Mouse (Mus musculus) liver, embryonic 14.5 days (tissue): Measurements from ENCODE around the gene Bax. TPM values are rescaled to one million over a fixed set of nuclear protein-coding genes. Genes with fewer than 3 reads are reported as not detected.

Experiments
- ATAC-seq: fragments of 200-750 bp; cut with Nextera tagmentation; 2 replicates; pipeline ENCODE4 v1.8.0; 2017; ENCODE audit warnings: moderate number of reproducible peaks, mild to moderate bottlenecking, moderate library complexity; ENCODE audit not compliant: insufficient read depth
- DNase-seq, 3 experiments: peaks; one replicate each; pipeline ENCODE4 v3.0.0-alpha.2; 2012 to 2013; ENCODE audit warnings: low read depth in 3 of 3, low spot score in 3 of 3
- H3K27ac ChIP-seq: fragments of 300-500 bp; sonication (generic); 2 replicates; pipeline ENCODE4 v1.5.1; 2014; ENCODE audit warnings: moderate library complexity, mild to moderate bottlenecking, control low read depth, inconsistent platforms
- H3K27me3 ChIP-seq: fragments of 300-500 bp; sonication (generic); 2 replicates; pipeline ENCODE4 v1.6.1; 2014; ENCODE audit warnings: mild to moderate bottlenecking, low read length, moderate library complexity; ENCODE audit not compliant: control insufficient read depth, insufficient read depth
- H3K36me3 ChIP-seq: fragments of 300-500 bp; sonication (generic); replicated peaks from 2 replicates; pipeline ENCODE4 v1.6.1; 2014; ENCODE audit warnings: low read depth; ENCODE audit not compliant: control insufficient read depth, insufficient read depth
- H3K4me1 ChIP-seq, 2 experiments: fragments of 200-500 bp in 1 of 2; fragments of 300-500 bp in 1 of 2; sonication (generic) in 1 of 2; replicated peaks; 2 replicates each; pipeline ENCODE4 v1.6.1; 2012 to 2014; ENCODE audit warnings: antibody characterized with exemption in 1 of 2, inconsistent platforms in 1 of 2, low read length in 1 of 2; ENCODE audit not compliant: control insufficient read depth in 2 of 2, insufficient read depth in 2 of 2
- H3K4me2 ChIP-seq: fragments of 300-500 bp; sonication (generic); 2 replicates; pipeline ENCODE4 v1.6.1; 2014; ENCODE audit warnings: low read depth, mild to moderate bottlenecking, control low read depth, moderate library complexity
- H3K4me3 ChIP-seq, 2 experiments: fragments of 200-500 bp in 1 of 2; fragments of 300-500 bp in 1 of 2; sonication (generic) in 1 of 2; 2 replicates each; pipeline ENCODE4 v1.5.1; 2012 to 2014; ENCODE audit warnings: low read depth in 2 of 2, low read length in 2 of 2, mild to moderate bottlenecking in 2 of 2, control low read depth in 1 of 2, inconsistent platforms in 1 of 2, moderate library complexity in 1 of 2; ENCODE audit not compliant: insufficient read depth in 1 of 2
- H3K9ac ChIP-seq: fragments of 300-500 bp; sonication (generic); replicated peaks from 2 replicates; pipeline ENCODE4 v1.6.1; 2014; ENCODE audit warnings: mild to moderate bottlenecking, control low read depth, moderate library complexity
- H3K9me3 ChIP-seq: fragments of 300-500 bp; sonication (generic); 2 replicates; pipeline ENCODE4 v1.6.1; 2016; ENCODE audit warnings: low read length, mixed read lengths; ENCODE audit not compliant: control insufficient read depth
- CTCF ChIP-seq: IDR thresholded peaks from 2 replicates; pipeline ENCODE4 v1.5.1; 2016; ENCODE audit warnings: antibody characterized with exemption, low read depth, control low read depth
- EP300 ChIP-seq: IDR thresholded peaks from 2 replicates; pipeline ENCODE4 v1.6.1; 2016; ENCODE audit warnings: antibody characterized with exemption, low read depth
- WGBS: fragments of 180-500 bp; shearing (Covaris S2); extraction: QIAGEN DNeasy Blood & Tissue Kit; methylation state at CpG from one replicate; pipeline ENCODE4 v1.1.7; 2014; ENCODE audit not compliant: insufficient replicate concordance; 5-methylcytosine and 5-hydroxymethylcytosine counted together
- polyA plus RNA-seq, 2 experiments: library from polyadenylated mRNA; depleted of rRNA in 1 of 2; stranded (reverse) in 1 of 2; unstranded in 1 of 2; fragments of >200 nt; fragmentation: Nextera tagmentation in 1 of 2; extraction: Ambion mirVana in 1 of 2; gene quantifications; 2 replicates each; pipeline versions ENCODE4 v1.2.1 to v1.2.3; 2012 to 2014

The Bax gene
- polyA plus RNA-seq, 2 experiments, result 49.7 to 57.9 TPM

DNA sequence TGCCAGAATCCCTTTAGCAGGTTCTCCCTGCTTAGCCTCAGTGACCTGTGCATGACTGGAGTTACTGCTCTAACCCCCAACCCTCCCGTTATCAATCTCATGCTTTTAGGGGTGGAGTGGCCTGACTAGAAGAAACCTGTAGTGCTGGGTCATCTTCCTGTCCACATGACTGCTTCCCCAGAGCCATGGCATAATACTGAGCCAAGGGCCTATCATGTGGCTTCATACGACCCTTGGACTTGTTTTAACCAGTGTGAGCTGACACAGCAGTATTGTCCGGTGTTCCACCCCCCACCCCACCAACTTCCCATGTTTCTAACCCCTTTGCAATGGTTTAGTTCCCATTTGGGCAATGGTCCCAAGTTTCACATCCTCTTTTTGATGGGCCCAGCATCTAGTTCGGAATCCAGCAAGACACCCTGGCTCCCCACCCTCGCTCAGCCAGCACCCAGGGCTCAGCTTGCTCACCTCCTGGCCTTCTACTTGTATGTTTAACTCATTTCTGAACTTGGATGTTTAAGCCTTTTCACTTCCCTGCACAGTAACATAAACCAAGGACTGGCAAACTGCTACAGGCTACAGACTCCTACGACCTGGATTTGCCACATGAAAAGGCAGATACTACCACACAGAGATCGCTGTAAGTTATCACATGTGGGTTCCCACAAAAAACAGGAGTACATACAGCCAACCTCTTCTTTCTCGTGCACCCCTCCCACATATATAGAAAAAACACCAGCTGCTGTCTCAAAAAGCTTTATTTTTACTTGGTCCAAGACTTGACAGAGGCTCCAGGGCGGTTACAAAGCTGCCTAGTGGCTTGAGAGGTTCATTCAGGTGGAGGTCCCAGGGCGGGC lies 9.3 kb downstream of the Bax start:
- peaks cover 25% of the 10 kb centered on the region for H3K36me3 ChIP-seq
- H3K4me3 ChIP-seq, result peak overlapping the region; percentile 96 to 100
- no peaks in the 10 kb centered on the region for H3K9me3 ChIP-seq
- peak; percentile 52 to 64 (median 60) for DNase-seq
- no peak for TF ChIP-seq CTCF
- 0 out of 2 replicates have a peak, but pooled peaks have one; percentile 2 for TF ChIP-seq EP300
- peak; percentile 3; the same call in 1 of the 2 replicates for ATAC-seq
- H3K4me2 ChIP-seq, result peak overlapping the region; percentile 96
- WGBS, result 40% methylated on average over 9 of the region's 10 CpGs
- peaks cover 33 to 38% of the 10 kb centered on the region in 2 experiments for H3K4me1 ChIP-seq
- H3K9ac ChIP-seq, result peak overlapping the region; percentile 98
- H3K27me3 ChIP-seq, result no peaks in the 10 kb centered on the region
- H3K27ac ChIP-seq, result peak overlapping the region; percentile 91

DNA sequence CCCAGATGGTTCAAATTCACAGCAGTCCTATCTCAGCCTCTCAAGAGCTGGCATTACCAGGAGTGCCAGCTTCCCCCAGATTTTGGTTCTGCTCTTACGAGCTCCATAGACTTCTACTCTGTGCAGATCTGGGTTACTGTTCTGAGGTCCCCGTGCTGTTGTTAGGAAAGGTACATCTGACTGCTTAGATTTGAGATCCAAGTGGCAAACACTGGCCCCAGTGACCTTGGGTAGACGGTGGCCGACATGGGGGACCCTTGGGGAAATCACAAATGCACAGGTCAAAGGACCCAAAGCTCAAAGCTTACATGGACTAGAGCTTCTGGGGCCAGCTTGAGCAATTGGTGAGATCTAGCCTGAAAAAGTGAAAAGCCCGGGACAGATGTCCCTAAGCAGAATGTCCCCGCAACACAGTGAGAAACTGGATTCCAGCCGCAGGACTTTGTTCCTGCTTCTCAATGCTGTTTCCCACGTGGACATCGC lies 9.9 kb downstream of the Bax start:
- DNase-seq (no peak), ATAC-seq (no peak)
- H3K4me2 ChIP-seq, result peak overlapping the region; percentile 96
- WGBS, result 55% methylated on average over 9 of the region's 9 CpGs
- peaks cover 32% of the 10 kb centered on the region in 2 experiments for H3K4me1 ChIP-seq
- peak overlapping the region; percentile 65 for H3K27ac ChIP-seq
- no peaks in the 10 kb centered on the region for H3K9me3 ChIP-seq
- no peak overlapping the region for H3K9ac ChIP-seq
- peaks cover 20% of the 10 kb centered on the region for H3K36me3 ChIP-seq
- TF ChIP-seq CTCF (no peak), EP300 (no peak)
- H3K27me3 ChIP-seq, result no peaks in the 10 kb centered on the region
- H3K4me3 ChIP-seq, result peak overlapping the region; percentile 22 to 100; a peak in 3 of 4 replicates

DNA sequence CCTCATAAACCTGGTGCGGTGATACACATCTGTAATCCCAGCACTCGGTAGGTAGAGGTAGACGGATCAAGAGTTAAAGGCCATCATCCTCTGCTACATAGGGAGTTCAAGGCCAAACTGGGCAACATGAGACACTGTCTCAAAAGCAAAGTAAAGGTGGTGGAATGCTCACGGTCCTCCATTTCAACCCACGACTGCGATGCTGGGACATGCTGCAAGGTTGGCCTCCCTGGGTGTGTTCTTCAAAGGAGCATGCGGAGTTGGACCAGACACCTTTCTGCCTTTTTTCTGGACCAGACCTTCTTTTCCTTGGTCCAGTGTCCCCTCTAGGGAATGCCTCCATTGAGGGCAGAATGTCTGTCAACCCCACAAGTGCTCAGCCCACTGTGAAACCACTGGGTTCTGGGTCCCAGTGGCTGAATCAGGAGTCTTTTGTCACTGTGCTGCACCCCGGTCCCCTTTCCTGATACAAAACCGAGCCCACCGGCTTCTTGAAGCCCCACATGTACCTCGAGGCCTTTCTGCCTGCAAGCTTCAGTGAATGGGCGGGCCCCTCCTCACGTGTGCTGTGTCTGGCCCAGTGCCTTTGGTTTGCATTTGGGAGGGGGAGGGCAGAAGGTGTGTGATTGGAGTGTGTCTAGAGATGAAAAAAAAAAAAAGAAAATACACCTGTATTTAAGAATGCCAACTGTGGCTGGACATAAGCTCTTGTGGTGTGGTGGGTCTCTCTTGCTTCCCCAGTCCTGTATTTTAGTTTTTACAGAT lies 10.6 kb downstream of the Bax start:
- H3K36me3 ChIP-seq, result peaks cover 17% of the 10 kb centered on the region
- DNase-seq, result no peak
- ATAC-seq, result no peak

DNA sequence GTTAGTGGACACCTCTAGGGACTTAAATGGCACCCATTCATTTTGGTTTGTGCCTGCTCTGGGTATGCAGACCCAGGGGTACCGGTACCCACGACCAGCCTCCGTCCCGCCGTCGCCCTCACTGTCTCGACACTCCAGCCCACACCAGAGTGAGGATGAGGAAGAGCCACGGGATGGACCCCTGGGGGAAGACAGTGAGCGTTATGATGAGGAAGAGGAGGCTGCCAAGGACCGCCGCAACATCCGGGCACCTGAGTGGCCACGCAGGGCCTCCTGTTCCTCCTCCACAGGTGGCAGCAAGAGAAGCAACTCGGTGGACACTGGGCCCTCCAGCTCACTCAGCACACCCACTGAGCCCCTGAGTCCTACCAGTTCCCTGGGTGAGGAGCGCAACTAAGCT lies 11.7 kb downstream of the Bax start:
- TF ChIP-seq EP300 (no peak), CTCF (no peak)
- WGBS, result 85% methylated on average over 15 of the region's 15 CpGs
- Histone ChIP-seq H3K4me3 (no peak overlapping the region), H3K27me3 (no peaks in the 10 kb centered on the region), H3K9me3 (no peaks in the 10 kb centered on the region), H3K4me2 (no peak overlapping the region), H3K9ac (no peak overlapping the region), H3K4me1 (peaks cover 18 to 24% of the 10 kb centered on the region in 2 experiments), H3K36me3 (peaks cover 17% of the 10 kb centered on the region), H3K27ac (no peak overlapping the region)
- DNase-seq (no peak), ATAC-seq (no peak)

More for the DNA sequence above, 10.6 kb downstream of the Bax start:
- no peaks in the 10 kb centered on the region for H3K9me3 ChIP-seq
- WGBS, result 76% methylated on average over 13 of the region's 13 CpGs
- H3K9ac ChIP-seq, result no peak overlapping the region
- TF ChIP-seq CTCF (no peak), EP300 (no peak)
- peaks cover 28 to 32% of the 10 kb centered on the region in 2 experiments for H3K4me1 ChIP-seq
- H3K27ac ChIP-seq, result peak overlapping the region; percentile 27
- no peak overlapping the region for H3K4me3 ChIP-seq
- no peak overlapping the region for H3K4me2 ChIP-seq
- H3K27me3 ChIP-seq, result no peaks in the 10 kb centered on the region
